Mouse (Mus musculus): ENCODE measurements around the gene Car8. TPM values are rescaled to one million over a fixed set of nuclear protein-coding genes. Genes with fewer than 3 reads are reported as not detected.
"Not testable (repeated sequence)": the region's sequence is repeated elsewhere in the genome, so short reads cannot be mapped to it uniquely, and the experiment has no call there.

Car8 gene
- polyA plus RNA-seq, 1 experiment from 2014 or later = 3.2 TPM

GRCm38 (mm10) chr4:8101466-8101865, 137.4 kb downstream of the Car8 start:
- 77% methylated on average over 3 of the region's 3 CpGs for WGBS

GRCm38 (mm10) chr4:8098084-8098483, 140.8 kb downstream of the Car8 start:
- Histone ChIP-seq H3K27me3 (no peaks in the 10 kb centered on the region), H3K4me2 (replicated peaks) (no peak overlapping the region), H3K36me3 (no peaks in the 10 kb centered on the region), H3K4me3 (no peak overlapping the region), H3K4me1 (no peaks in the 10 kb centered on the region), H3K9me3 (0 out of 2 replicates have a peak, but pooled peaks cover 5% of the 10 kb centered on the region), H3K27ac (no peak overlapping the region), H3K9ac (no peak overlapping the region)
- 43% methylated on average over 4 of the region's 4 CpGs for WGBS
- no peak for ATAC-seq (ENCODE audit: low FRiP score, low read depth)

More at GRCm38 (mm10) chr4:8101466-8101865, 137.4 kb downstream of the Car8 start:
- H3K4me2 ChIP-seq (replicated peaks) = no peak overlapping the region
- no peaks in the 10 kb centered on the region for H3K4me1 ChIP-seq
- ATAC-seq (ENCODE audit: low FRiP score, low read depth) = no peak
- H3K4me3 ChIP-seq = no peak overlapping the region
- H3K36me3 ChIP-seq = no peaks in the 10 kb centered on the region
- no peak overlapping the region for H3K9ac ChIP-seq
- no peak overlapping the region for H3K27ac ChIP-seq
- no peaks in the 10 kb centered on the region for H3K9me3 ChIP-seq
- no peaks in the 10 kb centered on the region for H3K27me3 ChIP-seq

GRCm38 (mm10) chr4:8097683-8098082, 141.2 kb downstream of the Car8 start:
- H3K4me3 ChIP-seq = no peak overlapping the region
- H3K4me1 ChIP-seq = no peaks in the 10 kb centered on the region
- 0 out of 2 replicates have a peak, but pooled peaks cover 5% of the 10 kb centered on the region for H3K9me3 ChIP-seq
- no peak overlapping the region for H3K27ac ChIP-seq
- ATAC-seq (ENCODE audit: low FRiP score, low read depth) = no peak
- no peak overlapping the region for H3K9ac ChIP-seq
- no peaks in the 10 kb centered on the region for H3K27me3 ChIP-seq
- H3K36me3 ChIP-seq = no peaks in the 10 kb centered on the region
- H3K4me2 ChIP-seq (replicated peaks) = no peak overlapping the region
- WGBS = 46% methylated on average over 3 of the region's 3 CpGs

GRCm38 (mm10) chr4:8093566-8093965, 145.3 kb downstream of the Car8 start:
- not testable (repeated sequence) for H3K9me3 ChIP-seq; H3K9ac ChIP-seq; H3K4me2 ChIP-seq (replicated peaks); H3K4me3 ChIP-seq; H3K36me3 ChIP-seq; H3K27me3 ChIP-seq; H3K4me1 ChIP-seq; ATAC-seq (ENCODE audit: low FRiP score, low read depth); H3K27ac ChIP-seq
- WGBS = 88% methylated on average over 3 of the region's 3 CpGs

Small RNA genes lying within 50 kb of the gene (microRNA-seq; reads per million reads assigned to microRNA genes)
- not detected for gene Gm25355

Measured in limb, embryonic 13.5 days (tissue).